Mouse (Mus musculus) layer of hippocampus, adult 9-11 months (tissue): ENCODE measurements around the gene Pex11g.

Experiments
- DNase-seq: peaks from one replicate; pipeline ENCODE4 v3.0.0; 2022

The Pex11g gene

GRCm38 (mm10) chr8:3414639-3415190, 52.8 kb downstream of the Pex11g start:
- DNase-seq, result no peak

DNA sequence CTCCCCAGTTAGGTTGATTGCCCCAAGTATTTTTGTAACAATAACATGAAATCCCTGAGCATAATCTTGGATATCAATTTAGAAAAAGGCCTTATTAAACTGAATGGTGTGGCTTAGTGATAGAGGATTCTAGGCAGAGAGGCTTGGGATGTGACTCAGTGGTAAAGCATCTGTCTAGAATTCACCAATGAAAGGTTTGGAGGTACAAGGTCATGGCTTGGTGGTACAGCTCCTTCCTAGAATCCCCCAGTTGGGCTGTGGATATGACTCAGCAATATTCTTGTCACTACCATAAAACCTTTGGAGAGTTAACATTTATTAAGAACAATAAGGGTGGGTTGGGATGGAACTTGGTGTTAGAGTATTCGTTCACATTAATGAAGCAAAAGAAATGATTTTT, 54.7 kb downstream of the Pex11g start:
- no peak for DNase-seq

- DNase-seq, result no peak
Observed at GRCm38 (mm10) chr8:3411901-3412301, 55.6 kb downstream of the Pex11g start.

- no peak for DNase-seq
Observed at GRCm38 (mm10) chr8:3411085-3411484, 56.4 kb downstream of the Pex11g start.

DNA sequence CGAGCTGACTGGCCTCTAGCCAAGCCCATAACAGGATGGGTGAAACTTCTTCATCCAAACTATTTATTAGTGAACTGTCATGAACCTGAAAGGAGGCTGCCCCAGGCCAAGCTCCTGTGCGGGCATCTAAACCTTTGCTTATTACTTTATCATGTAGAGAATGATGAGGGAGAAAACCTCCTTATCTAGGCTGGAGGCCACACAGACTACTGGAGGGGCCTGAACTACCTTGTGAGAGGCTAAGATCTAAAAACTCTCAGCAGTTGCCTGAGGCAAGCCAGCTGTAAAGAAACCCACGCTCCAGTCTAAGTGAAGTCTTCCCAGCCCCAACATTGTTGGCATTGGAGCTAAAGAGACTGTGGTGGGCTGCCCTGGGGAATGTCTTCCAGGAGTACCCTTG, 60.1 kb downstream of the Pex11g start:
- no peak for DNase-seq
